Mouse (Mus musculus) kidney, adult 2 months (tissue): ENCODE measurements around the gene Drap1.

Experiments used
- CTCF ChIP-seq: fragments of 200-500 bp; conservative IDR thresholded peaks from 2 replicates; pipeline ENCODE4 v1.5.1; 2011; ENCODE audit warnings: low read depth, mild to moderate bottlenecking, control low read depth, low read length, moderate library complexity, mixed read lengths; ENCODE audit not compliant: insufficient read depth, insufficient read length
- POLR2A ChIP-seq: fragments of 200-500 bp; IDR thresholded peaks from one replicate; pipeline ENCODE4 v1.6.1; 2011; ENCODE audit warnings: low read depth, low read length, control low read depth

DNA sequence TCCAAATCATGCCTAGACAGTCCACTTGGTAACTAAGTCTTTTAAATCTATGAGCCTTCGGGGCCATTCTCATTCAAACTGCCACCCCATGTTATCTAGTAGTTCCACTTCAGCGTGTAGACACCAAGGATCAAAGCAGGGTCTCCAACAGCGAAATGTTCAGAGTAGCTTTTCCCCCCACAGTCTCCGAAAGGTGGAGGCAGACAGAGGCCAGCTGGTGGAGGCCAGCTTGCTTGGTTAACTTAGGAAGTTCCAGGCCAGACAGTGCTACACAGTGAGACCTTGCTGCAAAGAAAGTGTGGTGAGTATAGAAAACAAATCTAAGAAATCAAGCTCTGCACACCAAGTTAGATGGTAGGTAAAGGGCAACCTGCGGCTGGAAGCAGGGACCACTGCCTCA is 14.1 kb downstream of the Drap1 start:
- TF ChIP-seq CTCF: no peak
- TF ChIP-seq POLR2A: no peak
